Mouse (Mus musculus) adrenal gland, postnatal 10 days (tissue): Measurements from ENCODE around the gene Cep55. TPM values are rescaled to one million over a fixed set of nuclear protein-coding genes. Genes with fewer than 3 reads are reported as not detected.

Experiments used
- DNase-seq: peaks from one replicate; pipeline ENCODE4 v3.0.0; 2021; ENCODE audit warnings: mixed read lengths
- total RNA-seq, 2 experiments: library from RNA; stranded (reverse); gene quantifications; 2 replicates each; pipeline ENCODE4 v1.2.3; 2021

Cep55 gene
- total RNA-seq, 2 experiments from 2014 or later = 7.1 to 7.7 TPM

DNA sequence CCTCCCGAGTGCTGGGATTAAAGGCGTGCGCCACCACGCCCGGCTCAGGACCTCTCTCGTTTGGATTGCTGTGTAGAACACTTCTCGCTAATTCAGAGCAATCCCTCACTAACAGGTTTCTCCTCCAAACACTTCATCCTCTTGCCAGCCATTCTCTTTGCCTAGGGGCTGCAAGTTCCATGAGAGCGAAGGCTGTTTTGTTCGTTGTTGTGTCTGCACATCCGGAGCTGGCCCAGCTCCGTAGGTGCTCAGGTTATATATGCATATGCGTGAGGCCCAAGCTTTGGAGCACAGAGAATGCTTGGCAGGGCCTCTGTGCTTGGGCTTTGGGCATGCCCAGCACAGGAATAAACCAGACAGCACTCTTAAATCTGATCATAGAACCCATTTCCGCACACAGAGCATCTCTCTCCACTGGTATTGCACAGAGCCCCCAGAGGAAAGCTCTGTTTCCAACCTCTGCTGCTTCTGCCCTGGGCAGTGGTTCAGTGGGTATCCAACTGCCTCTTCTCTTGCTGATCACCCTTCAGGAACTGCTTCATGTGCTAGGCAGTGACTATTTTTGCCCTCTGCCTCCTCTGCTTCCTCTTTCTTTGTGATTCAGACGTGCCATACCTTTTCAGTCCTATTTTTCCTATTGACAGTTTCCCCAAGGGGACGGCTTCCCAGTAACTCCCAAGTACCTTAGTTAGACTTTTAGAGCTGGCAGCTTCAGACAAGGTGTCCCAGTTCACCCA is 54.9 kb downstream of the Cep55 start:
- DNase-seq = no peak

DNA sequence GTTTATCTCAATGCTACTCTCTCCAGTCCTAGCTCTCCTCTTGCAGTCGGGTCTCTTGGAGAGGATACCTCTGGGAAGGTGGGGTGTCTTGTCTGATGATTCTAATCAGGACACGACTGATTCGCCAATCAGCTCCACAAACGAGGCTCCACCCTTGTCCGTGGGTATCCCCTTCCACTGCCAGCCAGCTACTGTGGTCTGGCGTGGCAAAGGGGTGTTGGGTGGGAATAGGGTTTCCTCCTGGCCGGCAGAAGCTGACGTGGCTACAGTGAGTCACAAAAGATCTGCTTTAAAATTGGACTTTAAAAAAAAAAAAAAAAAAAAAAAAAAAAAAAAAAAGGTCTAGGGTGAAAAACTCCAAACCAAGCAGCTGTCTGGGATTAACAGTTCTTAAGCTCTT is 56.2 kb downstream of the Cep55 start:
- no peak for DNase-seq

GRCm38 (mm10) chr19:38112575-38112974 is 57.8 kb downstream of the Cep55 start:
- no peak for DNase-seq

GRCm38 (mm10) chr19:38114834-38115491 is 60.2 kb downstream of the Cep55 start:
- no peak for DNase-seq

GRCm38 (mm10) chr19:38120123-38120760 is 65.4 kb downstream of the Cep55 start:
- DNase-seq = peak; percentile 26

GRCm38 (mm10) chr19:38123921-38124320 is 69.1 kb downstream of the Cep55 start:
- DNase-seq = no peak

Other genes with a start within 250 kb of the Cep55 start
- 10 to 100 TPM; 15.1 to 16.0 TPM for gene Myof, start 11.4 kb upstream of the Cep55 start, total RNA-seq
- gene Ffar4, start 42.1 kb downstream of the Cep55 start, total RNA-seq = 10 to 100 TPM; 11.2 to 46.7 TPM
- gene Rbp4, start 70.3 kb downstream of the Cep55 start, total RNA-seq = 100 to 1,000 TPM; 334 to 776 TPM
- gene Pde6c, start 77.8 kb downstream of the Cep55 start, total RNA-seq = 1 to 10 TPM; 1.3 to 3.2 TPM
- 10 to 100 TPM; 13.4 to 18.8 TPM for gene Fra10ac1, start 169.1 kb downstream of the Cep55 start, total RNA-seq
- 1 to 10 TPM; 3.2 to 5.8 TPM for gene Lgi1, start 209.5 kb downstream of the Cep55 start, total RNA-seq